Mouse (Mus musculus) testis, adult 2 months (tissue): ENCODE data around the gene Epsti1.

ENCODE experiments used
- CTCF ChIP-seq: fragments of 200-500 bp; IDR thresholded peaks from 2 replicates; pipeline ENCODE4 v1.5.1; 2012; ENCODE audit warnings: low read depth, mild to moderate bottlenecking, inconsistent platforms, low read length, moderate library complexity; ENCODE audit not compliant: control insufficient read depth, insufficient read depth, insufficient replicate concordance
- POLR2A ChIP-seq: fragments of 200-500 bp; IDR thresholded peaks from 2 replicates; pipeline ENCODE4 v1.6.1; 2012; ENCODE audit warnings: low read depth, mild to moderate bottlenecking, inconsistent platforms, low read length, moderate library complexity; ENCODE audit not compliant: control insufficient read depth

DNA sequence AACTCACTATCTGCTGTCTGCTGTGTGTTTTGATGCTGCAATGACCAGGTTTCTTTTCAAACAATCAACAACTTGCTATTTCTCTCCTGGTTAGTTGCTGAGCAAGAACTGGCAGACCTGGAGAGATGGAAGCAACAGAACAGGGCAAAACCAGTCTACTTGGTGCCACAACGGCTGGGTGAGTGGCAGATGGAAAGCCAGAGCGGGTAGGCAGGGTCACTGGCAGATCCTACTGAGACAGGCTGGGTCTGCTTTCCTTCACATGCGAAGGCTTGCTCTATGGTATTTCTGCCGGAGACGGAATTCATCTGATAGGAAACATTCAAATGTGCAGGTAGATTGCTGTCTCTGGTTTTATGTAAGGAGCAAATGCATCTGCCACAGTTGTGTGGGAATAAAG is 24.6 kb downstream of the Epsti1 start:
- TF ChIP-seq CTCF = no peak
- no peak for TF ChIP-seq POLR2A
